Mouse (Mus musculus) mesoderm, embryonic 11.5 days (tissue): ENCODE results near the gene Gm12216.

Source experiments
- DNase-seq: peaks from one replicate; pipeline ENCODE4 v3.0.0-alpha.2; 2012; ENCODE audit warnings: low read depth, low spot score

The Gm12216 gene

DNA sequence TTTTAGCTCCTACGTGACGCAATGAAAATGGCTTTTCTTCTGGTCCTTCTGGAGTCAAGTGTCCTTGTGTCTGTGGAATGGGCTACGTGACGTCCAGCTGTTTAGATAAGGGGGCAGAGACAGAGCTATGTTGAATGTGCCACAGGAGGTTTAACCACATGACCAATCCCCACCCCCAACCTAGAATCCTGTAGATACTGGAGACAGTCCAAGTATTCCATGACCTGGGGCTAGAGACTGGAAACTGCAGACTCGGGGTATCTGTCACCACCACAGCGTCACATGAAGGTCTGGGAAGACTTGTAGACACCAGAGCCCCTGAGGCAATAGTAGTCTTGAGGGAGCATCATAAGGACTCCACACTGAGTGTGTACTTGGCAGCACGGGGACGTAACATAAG, 63.2 kb downstream of the Gm12216 start:
- no peak for DNase-seq

DNA sequence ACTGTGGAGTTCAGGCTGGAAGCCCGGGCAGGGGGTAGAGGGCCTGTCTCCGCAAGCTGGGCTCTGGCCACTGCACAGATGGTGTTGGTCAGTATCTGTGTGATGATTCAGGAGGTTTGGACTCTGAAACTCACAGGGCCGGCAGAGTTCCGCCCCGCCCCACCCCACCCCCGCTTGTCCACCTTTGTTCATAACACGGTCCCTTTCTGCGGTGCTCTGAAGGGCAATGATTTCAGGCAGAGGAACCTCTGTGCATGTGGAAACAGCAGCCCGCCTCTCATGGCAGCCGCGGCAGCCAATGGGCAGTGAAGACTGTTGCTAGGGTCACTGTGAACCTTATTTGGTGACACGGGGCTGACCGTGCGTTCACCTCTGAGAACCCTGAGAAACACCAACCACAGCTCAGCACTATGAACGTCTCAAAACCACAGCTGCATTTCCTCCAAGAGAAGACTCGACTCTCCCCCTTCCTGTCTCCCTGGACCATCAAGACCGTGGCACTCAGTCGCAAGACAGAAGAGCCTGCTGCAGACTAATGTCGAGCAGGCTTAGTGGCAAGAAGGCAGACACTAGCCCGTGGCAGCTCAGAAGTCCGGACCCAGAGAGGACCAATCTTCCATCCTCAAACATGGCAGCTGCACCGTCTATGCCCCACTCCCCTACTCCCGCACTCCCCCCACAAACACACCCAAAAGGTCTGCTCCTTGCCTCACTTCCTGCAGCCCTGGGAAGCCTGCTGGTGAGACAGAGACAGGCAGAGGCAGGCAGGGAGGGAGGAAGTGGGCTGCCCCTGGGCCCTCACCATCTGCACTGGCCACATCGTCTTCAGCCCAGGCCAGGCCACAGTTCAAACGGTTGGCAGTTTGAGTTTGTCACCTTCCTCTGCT, 64.1 kb downstream of the Gm12216 start:
- no peak for DNase-seq

DNA sequence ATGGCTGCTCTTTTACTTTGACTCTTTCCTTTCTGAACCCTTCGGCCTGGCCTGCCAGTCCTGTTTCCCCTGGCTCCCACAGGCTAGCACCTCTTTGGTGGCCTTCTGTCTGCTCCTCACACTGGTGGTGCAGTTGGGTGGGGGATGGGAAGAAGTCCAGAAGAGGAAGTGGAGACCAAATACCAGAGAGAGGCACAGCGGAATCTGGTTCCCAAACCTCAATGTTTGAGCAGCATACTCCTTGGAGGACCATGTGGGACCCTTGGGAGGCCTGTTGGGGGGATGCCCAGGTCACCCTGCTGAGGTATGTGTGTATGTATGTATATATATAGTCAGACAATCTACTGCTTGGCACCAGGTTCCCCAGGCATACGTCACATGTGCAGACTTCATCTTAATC, 65.0 kb downstream of the Gm12216 start:
- DNase-seq = no peak

DNA sequence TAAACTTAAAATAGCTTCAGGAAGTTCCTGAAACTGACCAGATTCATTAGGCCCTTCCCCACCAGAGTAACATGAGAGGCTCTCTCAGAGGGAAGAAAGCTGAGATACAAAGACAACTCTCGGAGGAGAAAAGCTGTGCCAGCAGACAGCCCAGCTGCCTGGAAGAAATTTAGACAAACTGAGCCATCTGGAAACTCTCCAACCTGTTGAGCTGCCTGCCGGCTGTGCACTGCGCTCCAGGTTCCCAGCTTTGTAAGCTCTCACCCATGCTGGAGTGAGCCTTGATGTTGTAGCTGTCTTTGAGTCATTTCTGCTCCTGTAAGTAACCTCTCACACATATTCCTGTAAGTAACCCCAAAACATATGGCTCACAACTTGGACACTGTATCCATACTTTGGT, 66.1 kb downstream of the Gm12216 start:
- DNase-seq = no peak

DNA sequence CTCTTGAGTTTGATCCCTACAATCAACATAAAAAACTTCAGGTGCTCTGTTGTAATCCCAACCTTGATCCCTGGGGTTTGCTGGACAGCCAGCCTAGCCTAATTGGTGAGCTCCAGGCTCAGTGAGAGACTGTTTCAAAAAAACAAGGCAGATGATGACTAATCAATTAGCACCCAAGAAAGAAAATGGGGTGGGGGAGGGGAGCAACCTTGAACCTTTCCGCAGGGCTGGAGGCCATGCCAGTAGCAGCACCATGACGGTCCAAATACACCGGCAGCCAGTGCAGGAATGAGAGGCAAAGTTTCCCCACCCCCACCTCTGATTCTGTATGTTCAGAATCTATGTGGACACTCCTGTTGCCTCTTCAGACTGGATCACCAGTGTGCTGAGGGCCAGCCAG, 69.8 kb downstream of the Gm12216 start:
- no peak for DNase-seq

DNA sequence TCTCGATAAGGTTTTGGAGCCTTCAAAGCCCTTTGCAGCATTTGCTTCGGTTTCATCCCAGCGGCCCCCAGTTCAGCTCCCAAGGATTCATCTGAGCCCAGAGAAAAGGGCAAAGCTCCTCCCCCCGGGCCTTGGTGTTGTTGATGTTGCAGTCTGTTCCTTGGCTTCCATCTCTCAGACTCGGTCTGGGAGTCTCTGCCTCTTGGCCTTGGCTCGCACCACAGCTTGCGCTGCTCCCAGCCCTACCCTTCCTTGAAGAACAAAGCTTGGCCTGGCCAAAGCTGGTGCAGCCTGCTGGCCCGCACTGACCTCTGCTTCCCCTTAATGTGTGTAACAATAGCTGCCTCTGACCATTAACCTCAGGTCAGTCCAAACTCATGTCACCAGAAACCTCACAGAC, 70.9 kb downstream of the Gm12216 start:
- DNase-seq = no peak

DNA sequence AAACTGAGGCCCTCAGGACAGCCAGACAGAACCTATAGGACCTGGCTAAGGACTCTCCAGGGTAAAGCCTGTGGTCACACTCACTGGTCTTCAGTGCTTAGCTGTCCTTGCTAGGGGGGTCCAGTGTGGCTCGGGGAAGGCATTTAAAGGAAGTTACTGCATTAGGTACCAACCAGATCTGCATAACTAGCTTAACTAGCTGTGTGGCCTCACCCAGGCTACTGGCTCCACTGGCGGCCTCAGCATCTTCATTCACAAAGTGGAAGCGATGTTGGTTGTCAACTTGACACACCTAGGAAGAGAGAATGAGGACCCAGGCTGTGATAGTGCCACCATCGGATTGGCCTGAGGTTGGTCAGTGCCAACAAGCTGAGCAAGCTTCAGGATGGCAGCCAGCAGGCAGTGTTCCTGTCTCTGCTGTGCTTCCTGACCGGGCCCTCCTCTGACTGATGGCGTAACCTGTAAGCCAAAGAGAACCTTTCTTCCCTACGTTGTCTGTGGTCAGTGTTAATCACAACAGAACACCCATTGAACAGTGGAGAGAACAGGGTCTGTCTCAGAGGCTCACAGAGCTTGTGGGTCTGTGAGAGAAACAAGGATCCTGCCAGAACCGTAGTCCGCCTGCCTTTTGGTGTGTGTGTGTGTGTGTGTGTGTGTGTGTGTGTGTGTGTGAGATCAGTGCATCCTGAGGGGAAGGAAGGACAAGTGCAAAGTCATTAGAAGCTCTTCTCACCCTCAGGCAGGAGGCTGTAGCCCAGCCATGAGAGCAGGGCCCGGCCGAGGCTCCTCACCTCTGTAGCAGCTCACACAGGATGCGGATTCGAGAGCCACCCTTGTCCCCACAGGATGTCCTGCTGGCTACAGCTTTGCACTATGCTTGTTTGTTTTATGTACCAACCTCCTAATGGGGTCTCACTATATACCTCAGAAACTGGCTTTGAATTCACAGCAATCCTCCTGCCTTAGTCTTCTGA, 72.7 kb downstream of the Gm12216 start:
- DNase-seq = no peak

DNA sequence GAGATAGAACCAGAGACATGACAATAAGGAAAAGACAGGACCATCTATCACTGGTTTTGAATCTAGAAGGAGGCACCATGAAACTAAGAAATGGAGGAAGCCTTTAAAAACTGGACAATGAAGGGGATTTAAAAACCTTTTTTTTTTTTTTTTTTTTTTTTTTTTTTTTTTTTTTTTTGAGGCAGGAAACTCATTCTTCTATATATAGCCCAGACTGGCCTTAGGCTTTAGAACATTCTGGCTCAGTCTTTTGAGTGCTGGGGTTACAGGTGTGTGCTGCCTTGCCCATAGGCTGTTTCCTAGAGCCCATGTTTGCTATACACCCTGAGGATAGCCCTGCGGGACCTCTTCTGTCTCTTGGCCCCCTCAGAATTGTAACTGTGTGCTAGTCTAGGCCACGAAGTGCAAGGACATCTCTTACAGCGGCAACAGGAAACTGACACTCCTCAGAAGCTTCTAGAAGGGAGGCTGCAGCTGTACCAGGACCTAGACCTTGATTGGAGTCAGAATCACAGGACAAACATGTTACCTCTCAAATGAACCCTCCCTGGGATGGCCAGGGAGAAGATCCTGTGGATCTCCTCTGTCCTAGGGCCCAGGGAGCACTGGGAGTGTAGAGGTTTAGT, 73.6 kb downstream of the Gm12216 start:
- no peak for DNase-seq

DNA sequence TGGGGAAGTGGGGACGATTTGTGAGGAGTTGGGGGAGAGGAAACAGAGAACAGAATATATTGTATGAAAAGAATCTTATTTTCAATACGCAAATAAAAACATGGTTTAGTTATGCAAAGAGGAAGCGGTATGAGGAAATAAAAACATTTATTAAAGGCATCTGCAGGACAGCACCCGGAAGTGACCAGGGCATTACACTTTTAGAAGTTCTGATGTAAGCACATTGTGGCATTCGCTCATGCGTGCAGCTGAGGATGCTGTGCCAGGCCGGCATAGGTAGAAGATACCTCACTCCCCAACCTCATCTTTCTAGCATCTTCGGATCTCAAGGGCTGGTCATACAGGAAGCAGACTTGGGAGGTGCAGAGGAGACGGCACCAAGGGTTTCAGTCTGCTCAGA, 75.8 kb downstream of the Gm12216 start:
- DNase-seq = no peak

DNA sequence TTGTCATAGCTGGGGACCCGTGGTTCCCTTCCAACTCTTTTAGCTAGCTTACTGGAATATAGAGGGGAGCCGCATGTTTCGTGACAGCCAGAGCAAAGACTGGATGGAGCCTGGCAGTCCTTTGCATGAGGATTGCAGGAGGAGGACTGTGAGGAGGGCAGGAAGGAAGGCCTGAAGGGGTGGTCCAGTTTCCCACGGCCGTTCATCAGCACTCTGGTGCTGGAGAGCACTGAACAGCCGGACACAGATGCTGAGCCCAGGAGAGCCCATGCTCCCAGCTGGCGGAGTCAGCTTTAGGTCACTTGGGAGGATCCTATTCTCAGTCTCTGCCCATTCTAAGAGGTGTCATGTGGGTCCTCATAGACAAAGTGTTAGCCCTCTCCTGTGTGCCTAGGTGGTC, 77.1 kb downstream of the Gm12216 start:
- DNase-seq = no peak

DNA sequence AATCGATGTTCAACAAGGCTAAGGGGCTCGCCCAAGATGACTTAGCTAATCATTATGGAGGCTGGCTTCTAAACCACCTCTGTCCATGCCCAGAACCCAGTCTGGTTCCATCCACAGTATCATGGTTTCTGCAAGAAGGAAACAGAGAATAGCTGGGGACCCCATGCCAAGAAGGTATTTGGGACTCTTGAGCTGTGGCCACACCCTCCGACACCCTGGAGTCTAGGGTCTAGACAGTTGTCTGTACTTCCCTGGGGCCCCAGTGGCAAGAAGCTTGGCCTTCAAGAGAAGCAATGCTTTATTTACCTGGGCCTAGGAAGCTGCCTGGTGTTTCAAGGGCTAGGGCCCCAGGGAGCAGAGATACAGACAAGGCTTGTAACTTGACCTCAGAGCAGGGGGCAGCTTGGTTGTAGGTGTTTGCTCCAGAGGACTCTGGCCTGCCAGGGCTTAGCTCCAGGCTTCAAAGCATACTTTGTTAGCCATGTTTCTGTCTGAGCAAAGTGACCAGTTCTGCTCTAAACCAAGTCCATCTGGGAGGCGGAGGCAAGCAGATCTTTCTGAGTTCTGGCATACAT, 77.8 kb downstream of the Gm12216 start:
- no peak for DNase-seq

DNA sequence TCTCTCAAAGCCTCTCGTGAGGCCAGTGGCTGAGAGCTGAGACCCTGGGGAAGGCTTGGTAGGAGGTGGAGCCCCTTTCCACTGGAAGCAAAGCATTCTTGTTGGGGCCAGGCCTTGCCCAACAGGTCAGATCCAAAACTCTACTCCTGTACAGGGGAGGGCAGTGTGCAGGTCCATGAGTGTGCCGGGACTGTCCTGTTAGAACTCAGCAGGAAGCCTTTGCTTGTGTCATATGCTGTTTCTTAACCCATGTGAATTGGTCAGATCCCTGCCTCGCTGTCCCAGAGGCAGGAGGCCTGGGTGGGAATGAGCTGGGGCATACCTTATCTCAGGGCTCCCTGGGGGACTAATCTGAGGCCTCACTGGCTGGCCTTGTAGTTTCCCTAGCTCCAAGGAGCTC, 78.8 kb downstream of the Gm12216 start:
- no peak for DNase-seq

DNA sequence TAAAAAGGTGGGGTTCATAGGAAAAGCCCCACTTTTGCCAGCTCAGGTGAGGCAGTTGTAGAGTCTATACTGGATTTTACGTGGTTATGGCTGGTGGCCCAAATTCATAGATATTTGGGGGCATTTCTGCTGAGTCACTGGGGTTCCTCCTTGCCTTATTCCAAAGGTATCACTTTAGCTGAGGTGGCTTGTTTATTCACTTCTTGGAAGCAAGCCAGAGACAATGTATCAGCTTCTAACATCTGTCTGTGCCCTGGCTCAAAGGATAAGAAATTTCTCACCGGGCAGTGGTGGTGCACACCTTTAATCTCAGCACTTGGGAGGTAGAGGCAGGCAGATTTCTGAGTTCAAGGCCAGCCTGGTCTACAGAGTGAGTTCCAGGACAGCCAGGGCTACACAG, 79.2 kb downstream of the Gm12216 start:
- no peak for DNase-seq

DNA sequence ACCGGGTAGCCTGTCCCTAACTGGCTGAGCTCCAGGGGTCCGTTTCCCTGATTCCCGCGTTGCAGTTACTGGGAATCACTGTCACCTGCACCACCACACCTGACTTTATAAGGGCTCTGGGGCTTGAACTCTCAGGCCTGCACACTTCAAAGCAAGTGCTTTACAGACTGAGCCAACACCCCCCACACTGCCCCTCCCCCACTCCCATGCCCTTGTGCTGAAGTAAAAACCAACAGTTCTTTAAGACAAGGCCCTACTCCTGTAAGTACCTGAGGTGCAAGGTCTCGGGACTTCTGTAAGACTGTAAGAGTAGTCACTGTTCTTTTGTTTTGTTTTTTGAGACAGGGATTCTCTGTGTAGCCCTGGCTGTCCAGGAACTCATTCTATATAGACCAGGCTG, 80.6 kb downstream of the Gm12216 start:
- no peak for DNase-seq

DNA sequence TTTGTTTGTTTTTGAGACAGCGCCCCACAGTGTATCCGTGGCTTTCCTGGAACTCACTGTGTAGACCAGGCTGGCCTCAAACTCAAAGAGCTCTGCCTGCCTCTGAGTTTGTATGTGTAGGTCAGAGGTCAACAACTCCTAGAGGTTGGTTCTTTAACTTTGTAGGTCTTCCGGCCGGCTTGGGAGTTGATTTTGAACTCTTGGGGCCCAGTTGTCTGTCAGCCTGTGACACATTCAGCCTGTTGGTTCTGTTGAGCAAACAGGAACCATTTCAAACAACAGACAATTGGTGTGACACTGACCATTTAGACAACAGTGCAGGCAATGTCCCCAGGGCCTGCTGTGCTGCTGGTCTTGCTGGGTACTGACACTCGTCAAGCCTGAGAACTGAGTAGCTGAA, 81.3 kb downstream of the Gm12216 start:
- no peak for DNase-seq

DNA sequence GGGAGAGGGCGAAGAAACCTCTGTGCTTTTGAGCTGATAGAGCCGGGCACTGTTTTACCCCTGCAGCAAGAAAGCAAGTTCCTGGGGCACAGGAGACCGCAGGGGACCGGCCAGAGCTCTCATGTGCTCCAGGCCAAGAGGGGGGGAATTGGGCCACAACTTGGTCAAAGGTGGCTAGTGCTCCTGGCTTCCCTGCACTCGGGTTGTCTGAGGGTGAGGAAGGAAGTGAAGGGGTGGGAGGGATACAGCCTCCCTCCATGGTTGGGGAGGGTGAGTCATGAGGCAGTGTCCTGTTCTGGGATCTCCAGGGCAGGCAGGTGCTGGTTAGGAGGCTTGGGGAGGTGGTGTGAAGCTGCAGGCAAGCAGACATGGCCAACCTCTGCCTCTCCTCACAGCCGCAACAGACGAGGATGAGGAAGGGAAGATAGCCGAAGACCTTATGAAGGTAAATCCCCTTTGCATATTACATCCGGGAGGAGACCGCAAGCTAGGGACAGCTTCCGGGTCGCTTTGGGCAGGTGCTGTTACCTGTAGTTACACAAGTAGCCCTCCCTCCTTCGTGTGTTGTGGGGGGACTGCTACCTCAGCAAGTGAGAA, 84.3 kb downstream of the Gm12216 start:
- DNase-seq = no peak

DNA sequence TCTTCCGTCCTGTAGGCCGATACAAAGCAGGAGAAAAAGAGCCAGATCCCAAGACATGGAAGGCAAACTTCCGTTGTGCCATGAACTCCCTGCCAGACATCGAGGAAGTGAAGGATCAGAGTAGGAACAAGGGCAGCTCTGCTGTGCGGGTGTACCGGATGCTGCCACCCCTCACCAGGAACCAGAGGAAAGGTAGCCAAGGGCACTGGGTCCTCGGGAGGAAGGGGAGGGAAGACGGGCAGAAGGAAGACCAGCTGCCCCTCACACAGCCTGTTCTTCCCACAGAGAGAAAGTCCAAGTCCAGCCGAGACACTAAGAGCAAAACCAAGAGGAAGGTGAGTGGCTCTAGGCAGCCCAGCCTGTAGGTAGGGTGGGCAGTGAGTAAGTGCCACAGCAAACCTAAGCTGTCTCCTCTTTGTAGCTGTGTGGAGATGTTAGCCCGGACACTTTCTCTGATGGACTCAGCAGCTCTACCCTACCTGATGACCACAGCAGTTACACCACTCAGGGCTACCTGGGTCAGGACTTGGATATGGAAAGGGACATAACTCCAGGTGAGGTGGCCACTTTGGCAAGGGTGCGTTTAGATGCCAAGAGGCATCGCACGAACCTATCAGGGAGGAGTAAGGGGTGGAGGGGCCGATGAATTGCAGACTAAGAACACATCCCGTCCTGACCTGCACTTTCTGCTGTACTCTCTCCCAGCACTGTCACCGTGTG, 85.3 kb downstream of the Gm12216 start:
- no peak for DNase-seq

DNA sequence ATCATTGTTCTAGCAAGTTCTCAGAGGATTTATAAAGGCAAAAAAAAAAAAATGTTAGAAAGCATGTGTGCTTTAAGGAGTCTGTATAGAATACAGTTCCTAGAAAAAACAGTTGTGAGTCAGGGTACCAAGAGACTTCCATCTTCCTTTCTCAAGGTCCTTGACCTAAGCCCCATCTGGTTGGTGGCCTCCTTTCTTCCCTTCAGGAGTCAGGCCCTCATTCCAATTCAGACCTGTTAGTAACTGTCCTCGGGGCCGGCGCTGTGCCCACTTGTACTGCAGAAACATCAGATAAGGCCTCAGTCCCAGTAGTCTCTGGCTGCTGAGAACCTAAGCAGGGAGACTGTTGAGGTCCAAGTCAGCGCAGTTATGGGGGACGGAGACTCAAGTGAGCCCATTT, 86.0 kb downstream of the Gm12216 start, which contains the start of gene Gm17334:
Gene Gm17334 (minus strand): TSS at position 101 of the 400 bp plus-strand sequence.
- DNase-seq = no peak

DNA sequence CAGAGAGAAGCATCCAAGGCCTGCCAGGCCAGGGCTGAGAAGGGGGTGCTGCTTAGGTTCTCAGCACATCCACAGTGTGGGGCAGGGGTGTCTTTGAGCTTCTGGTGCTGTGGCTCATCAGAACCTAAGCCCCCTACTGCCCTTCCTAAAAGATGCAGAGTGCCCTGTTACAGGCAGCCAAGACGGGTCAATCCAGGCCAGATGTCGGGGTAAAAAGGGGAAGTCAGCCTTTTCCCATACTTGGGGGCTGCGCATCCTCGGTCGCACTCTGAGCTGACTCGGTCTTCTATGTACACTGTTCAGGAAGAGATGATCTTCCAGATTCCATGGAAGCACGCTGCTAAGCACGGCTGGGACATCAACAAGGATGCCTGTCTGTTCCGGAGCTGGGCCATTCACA, 86.5 kb downstream of the Gm12216 start:
- DNase-seq = no peak

DNA sequence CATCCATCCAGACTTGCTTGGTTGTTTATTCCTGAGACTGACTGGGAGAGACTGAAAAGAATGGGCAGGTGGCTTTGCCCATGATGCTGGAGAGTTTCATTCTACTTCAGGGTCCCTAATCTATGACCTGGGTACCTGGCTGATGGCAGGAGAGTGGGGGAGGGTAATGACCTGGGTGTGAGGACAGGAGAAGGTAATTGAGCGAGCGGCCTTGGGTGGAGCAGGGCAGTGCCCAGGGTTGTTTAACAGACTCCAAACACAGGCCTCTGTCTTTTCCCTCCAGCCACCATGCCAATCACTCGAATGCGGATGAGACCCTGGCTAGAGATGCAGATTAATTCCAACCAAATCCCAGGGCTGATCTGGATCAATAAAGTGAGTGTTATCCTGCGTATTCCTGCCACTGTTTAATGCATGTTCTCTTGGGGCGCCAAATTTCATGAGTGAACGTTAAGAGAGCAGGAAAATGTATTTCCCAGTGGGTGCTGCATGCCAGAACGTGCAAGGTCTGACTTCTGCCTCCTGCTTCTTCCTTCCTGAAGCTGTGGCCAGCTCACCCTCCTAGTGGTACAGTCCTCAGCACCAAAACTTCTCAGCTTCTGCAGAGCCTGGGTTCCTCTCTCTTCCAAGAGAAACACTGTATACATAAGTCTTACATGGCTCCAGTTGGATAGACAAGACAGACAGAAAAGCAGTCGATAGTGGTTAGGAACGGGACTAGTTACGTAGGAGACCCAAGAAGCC, 87.9 kb downstream of the Gm12216 start:
- DNase-seq = no peak
